Mouse (Mus musculus): ENCODE measurements around the gene Focad. TPM values are rescaled to one million over a fixed set of nuclear protein-coding genes. Genes with fewer than 3 reads are reported as not detected.

Focad gene
- polyA plus RNA-seq, 1 experiment from 2014 or later: 3.4 TPM

GRCm38 (mm10) chr4:88409279-88409678, 314.9 kb downstream of the Focad start:
- H3K27me3 ChIP-seq (ENCODE audit: insufficient read depth, low read length): no peaks in the 10 kb centered on the region
- H3K4me3 ChIP-seq (ENCODE audit: low read depth, low read length): no peak overlapping the region
- ATAC-seq (no peak), DNase-seq (no peak)
- H3K4me2 ChIP-seq (ENCODE audit: low read depth, low read length): no peak overlapping the region
- peaks cover 5% of the 10 kb centered on the region; the same call in 1 of the 2 replicates for H3K4me1 ChIP-seq (ENCODE audit: insufficient read depth)
- TF ChIP-seq EP300 (IDR thresholded peaks at IDR 0.05; ENCODE audit: low read depth) (no peak), CTCF (IDR thresholded peaks at IDR 0.05; ENCODE audit: low read depth) (no peak)
- WGBS (ENCODE audit: insufficient replicate concordance): 85% methylated on average over 4 of the region's 4 CpGs
- peaks cover 8% of the 10 kb centered on the region; the same call in 1 of the 2 replicates for H3K36me3 ChIP-seq (replicated peaks; ENCODE audit: insufficient read depth, low read length)
- no peaks in the 10 kb centered on the region for H3K9me3 ChIP-seq (ENCODE audit: low read length)
- H3K9ac ChIP-seq (replicated peaks): no peak overlapping the region
- no peak overlapping the region for H3K27ac ChIP-seq (ENCODE audit: low read depth)

- Histone ChIP-seq H3K4me1 (ENCODE audit: insufficient read depth) (peaks cover under 1% of the 10 kb centered on the region; the same call in 1 of the 2 replicates), H3K36me3 (replicated peaks; ENCODE audit: insufficient read depth, low read length) (peaks cover 5% of the 10 kb centered on the region; the same call in 1 of the 2 replicates), H3K4me2 (ENCODE audit: low read depth, low read length) (no peak overlapping the region), H3K4me3 (ENCODE audit: low read depth, low read length) (no peak overlapping the region), H3K27me3 (ENCODE audit: insufficient read depth, low read length) (no peaks in the 10 kb centered on the region), H3K9me3 (ENCODE audit: low read length) (no peaks in the 10 kb centered on the region), H3K9ac (replicated peaks) (no peak overlapping the region), H3K27ac (ENCODE audit: low read depth) (no peak overlapping the region)
- WGBS (ENCODE audit: insufficient replicate concordance): 64% methylated on average over 2 of the region's 2 CpGs
- no peak for TF ChIP-seq CTCF (IDR thresholded peaks at IDR 0.05; ENCODE audit: low read depth)
- TF ChIP-seq EP300 (IDR thresholded peaks at IDR 0.05; ENCODE audit: low read depth): no peak
- ATAC-seq: no peak
- DNase-seq: no peak
Observed at GRCm38 (mm10) chr4:88412331-88412730, 317.9 kb downstream of the Focad start.

- no peaks in the 10 kb centered on the region for H3K9me3 ChIP-seq (ENCODE audit: low read length)
- DNase-seq (no peak), ATAC-seq (no peak)
- no peak overlapping the region for H3K4me3 ChIP-seq (ENCODE audit: low read depth, low read length)
- no peak overlapping the region for H3K9ac ChIP-seq (replicated peaks)
- no peak overlapping the region for H3K4me2 ChIP-seq (ENCODE audit: low read depth, low read length)
- no peak overlapping the region for H3K27ac ChIP-seq (ENCODE audit: low read depth)
- 0 out of 2 replicates have a peak, but pooled peaks cover 2% of the 10 kb centered on the region for H3K36me3 ChIP-seq (replicated peaks; ENCODE audit: insufficient read depth, low read length)
- 40% methylated on average over 2 of the region's 2 CpGs for WGBS (ENCODE audit: insufficient replicate concordance)
- TF ChIP-seq CTCF (IDR thresholded peaks at IDR 0.05; ENCODE audit: low read depth) (no peak), EP300 (IDR thresholded peaks at IDR 0.05; ENCODE audit: low read depth) (no peak)
- no peaks in the 10 kb centered on the region for H3K4me1 ChIP-seq (ENCODE audit: insufficient read depth)
- H3K27me3 ChIP-seq (ENCODE audit: insufficient read depth, low read length): no peaks in the 10 kb centered on the region
Observed at GRCm38 (mm10) chr4:88415017-88415416, 320.6 kb downstream of the Focad start.

DNA sequence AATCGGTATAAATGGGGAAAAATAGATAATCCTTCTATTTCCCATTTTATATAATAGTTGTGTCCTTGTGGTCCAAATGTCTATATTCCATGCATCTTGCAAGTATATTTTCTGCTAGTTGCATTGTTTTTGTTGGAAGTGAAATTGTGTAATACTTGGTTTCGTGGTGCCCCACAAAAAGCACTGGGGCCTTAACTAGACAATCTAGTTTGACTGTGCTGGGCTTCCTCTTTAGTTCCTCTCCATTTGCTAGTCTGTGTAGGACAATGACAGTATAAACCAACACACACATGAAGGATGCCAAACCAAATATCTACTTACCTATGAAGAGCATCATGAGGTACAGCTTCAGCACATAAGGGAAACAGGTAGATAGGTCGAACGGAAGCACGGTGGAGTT, 324.9 kb downstream of the Focad start:
- DNase-seq (no peak), ATAC-seq (no peak)
- Histone ChIP-seq H3K27ac (ENCODE audit: low read depth) (no peak overlapping the region), H3K4me3 (ENCODE audit: low read depth, low read length) (no peak overlapping the region), H3K9ac (replicated peaks) (no peak overlapping the region), H3K4me2 (ENCODE audit: low read depth, low read length) (no peak overlapping the region), H3K9me3 (ENCODE audit: low read length) (no peaks in the 10 kb centered on the region), H3K36me3 (replicated peaks; ENCODE audit: insufficient read depth, low read length) (0 out of 2 replicates have a peak, but pooled peaks cover 5% of the 10 kb centered on the region), H3K27me3 (ENCODE audit: insufficient read depth, low read length) (no peaks in the 10 kb centered on the region), H3K4me1 (ENCODE audit: insufficient read depth) (no peaks in the 10 kb centered on the region)
- 80% methylated on average over 5 of the region's 5 CpGs for WGBS (ENCODE audit: insufficient replicate concordance)
- TF ChIP-seq CTCF (IDR thresholded peaks at IDR 0.05; ENCODE audit: low read depth) (no peak), EP300 (IDR thresholded peaks at IDR 0.05; ENCODE audit: low read depth) (no peak)

DNA sequence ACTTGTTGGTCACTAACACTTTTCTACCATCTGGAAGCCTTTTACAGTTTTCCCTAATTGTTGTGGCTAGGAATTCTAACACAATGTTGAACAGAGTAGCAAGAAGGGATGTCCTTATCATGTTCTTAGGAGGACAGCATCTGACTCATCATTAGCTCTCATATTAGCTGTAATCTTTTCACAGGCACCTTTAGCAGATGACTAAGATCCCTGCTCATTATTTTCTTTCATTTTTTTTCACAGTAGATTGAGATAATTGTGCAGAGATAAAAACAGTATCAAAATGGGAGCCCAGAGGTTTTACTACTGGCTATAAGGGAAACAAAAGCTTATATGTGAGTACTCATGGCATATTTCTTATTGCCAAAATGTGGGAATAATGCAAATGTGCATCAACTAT, 330.1 kb downstream of the Focad start:
- ATAC-seq: no peak
- Histone ChIP-seq H3K4me1 (ENCODE audit: insufficient read depth) (no peaks in the 10 kb centered on the region), H3K4me3 (ENCODE audit: low read depth, low read length) (no peak overlapping the region), H3K9ac (replicated peaks) (no peak overlapping the region), H3K9me3 (ENCODE audit: low read length) (no peaks in the 10 kb centered on the region), H3K36me3 (replicated peaks; ENCODE audit: insufficient read depth, low read length) (0 out of 2 replicates have a peak, but pooled peaks cover 2% of the 10 kb centered on the region), H3K27me3 (ENCODE audit: insufficient read depth, low read length) (no peaks in the 10 kb centered on the region), H3K4me2 (ENCODE audit: low read depth, low read length) (no peak overlapping the region), H3K27ac (ENCODE audit: low read depth) (no peak overlapping the region)
- no peak for DNase-seq
- no peak for TF ChIP-seq EP300 (IDR thresholded peaks at IDR 0.05; ENCODE audit: low read depth)
- no peak for TF ChIP-seq CTCF (IDR thresholded peaks at IDR 0.05; ENCODE audit: low read depth)

DNA sequence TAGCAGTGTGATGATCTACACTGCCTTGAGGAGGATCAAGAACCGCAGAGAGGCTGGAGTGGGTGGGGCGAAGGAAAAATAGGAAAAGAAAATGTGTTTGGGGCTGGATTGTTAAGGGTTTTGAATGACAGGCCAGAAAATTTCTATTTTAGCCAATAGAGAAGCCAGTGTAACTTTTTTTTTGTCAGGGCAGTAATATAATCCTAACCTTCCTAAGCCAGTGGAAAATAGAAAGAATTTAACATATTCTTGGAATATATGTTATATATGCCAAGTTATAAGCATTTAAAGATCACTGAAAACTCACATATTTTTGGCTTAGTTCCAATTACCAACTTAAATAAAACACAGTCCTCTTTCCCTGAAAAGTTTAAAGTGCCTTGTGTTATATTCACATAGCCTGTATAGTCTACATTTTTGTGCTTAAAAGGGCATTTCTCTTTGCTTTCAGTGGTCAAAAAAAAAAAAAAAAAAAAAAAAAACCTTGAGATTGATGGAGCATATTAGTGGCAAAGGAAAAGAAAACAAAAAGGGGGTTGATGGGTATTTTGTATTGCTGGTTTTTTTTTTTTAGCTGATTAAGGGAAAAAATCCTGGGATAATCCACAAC, 333.3 kb downstream of the Focad start:
- Histone ChIP-seq H3K4me2 (ENCODE audit: low read depth, low read length) (no peak overlapping the region), H3K9ac (replicated peaks) (no peak overlapping the region), H3K4me3 (ENCODE audit: low read depth, low read length) (no peak overlapping the region), H3K4me1 (ENCODE audit: insufficient read depth) (no peaks in the 10 kb centered on the region), H3K27ac (ENCODE audit: low read depth) (no peak overlapping the region), H3K27me3 (ENCODE audit: insufficient read depth, low read length) (no peaks in the 10 kb centered on the region), H3K36me3 (replicated peaks; ENCODE audit: insufficient read depth, low read length) (0 out of 2 replicates have a peak, but pooled peaks cover under 1% of the 10 kb centered on the region), H3K9me3 (ENCODE audit: low read length) (no peaks in the 10 kb centered on the region)
- ATAC-seq: no peak
- no peak for TF ChIP-seq CTCF (IDR thresholded peaks at IDR 0.05; ENCODE audit: low read depth)
- no peak for TF ChIP-seq EP300 (IDR thresholded peaks at IDR 0.05; ENCODE audit: low read depth)
- no peak for DNase-seq
- WGBS (ENCODE audit: insufficient replicate concordance): 84% methylated on average over 2 of the region's 2 CpGs
